Mouse (Mus musculus): ENCODE results near the gene Hmgn2. TPM values are rescaled to one million over a fixed set of nuclear protein-coding genes. Genes with fewer than 3 reads are reported as not detected.

Gene Hmgn2
- polyA plus RNA-seq, 1 experiment from 2014 or later, result 2,436 TPM

DNA sequence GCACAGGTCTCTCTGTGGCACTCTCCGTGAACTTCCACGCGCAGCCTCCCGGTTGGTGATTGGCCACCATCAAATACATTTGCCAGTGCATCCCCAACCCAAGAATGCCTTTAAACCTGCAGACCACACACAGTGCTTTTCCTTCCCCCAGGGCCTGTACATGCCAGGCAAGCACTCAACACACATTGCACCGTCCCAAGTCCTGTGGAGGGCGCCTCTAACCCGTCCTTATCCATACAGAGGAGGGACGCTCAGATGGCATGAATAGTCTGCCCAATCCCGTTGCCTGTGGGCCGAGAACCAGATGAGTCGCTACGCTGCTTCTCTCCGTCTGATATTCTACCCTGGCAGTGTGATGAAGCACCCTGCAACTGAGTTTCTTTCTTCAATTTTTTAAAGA, 14.5 kb upstream of the Hmgn2 start:
- WGBS, result 88% methylated on average over 13 of the region's 13 CpGs
- H3K4me3 ChIP-seq (ENCODE audit: low read length), result no peak overlapping the region
- no peak overlapping the region for H3K27ac ChIP-seq (ENCODE audit: low read length)
- no peak overlapping the region for H3K9ac ChIP-seq (replicated peaks; ENCODE audit: low read length)
- H3K4me1 ChIP-seq (ENCODE audit: insufficient read depth, low read length), result no peaks in the 10 kb centered on the region
- no peaks in the 10 kb centered on the region for H3K27me3 ChIP-seq (ENCODE audit: insufficient read depth, low read length)
- ATAC-seq (ENCODE audit: low FRiP score, low TSS enrichment), result no peak
- no peaks in the 10 kb centered on the region for H3K9me3 ChIP-seq (ENCODE audit: low read length)
- no peak overlapping the region for H3K4me2 ChIP-seq (replicated peaks; ENCODE audit: low read depth, low read length)
- peaks cover 35% of the 10 kb centered on the region for H3K36me3 ChIP-seq (ENCODE audit: insufficient read depth, low read length)

DNA sequence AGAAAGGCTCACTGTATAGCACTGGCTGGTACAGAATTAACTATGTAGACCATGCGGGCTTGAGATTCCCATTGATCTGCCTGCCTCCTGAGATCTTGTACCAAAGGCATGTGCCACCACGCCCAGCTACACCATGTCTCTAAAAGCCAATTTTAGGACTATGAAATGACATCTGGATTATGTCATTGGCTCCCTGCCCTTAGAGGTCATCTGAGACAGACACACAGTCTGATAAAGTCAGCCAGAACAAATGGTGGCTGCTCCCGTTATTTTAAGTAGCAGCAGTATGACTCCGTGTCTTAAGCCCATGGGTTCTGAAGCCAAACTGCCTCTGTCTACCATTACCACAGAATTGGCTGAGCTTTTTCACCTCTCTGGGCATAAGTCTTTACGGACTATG, 12.0 kb upstream of the Hmgn2 start:
- H3K27ac ChIP-seq (ENCODE audit: low read length), result no peak overlapping the region
- peaks cover 28% of the 10 kb centered on the region for H3K36me3 ChIP-seq (ENCODE audit: insufficient read depth, low read length)
- no peak overlapping the region for H3K4me3 ChIP-seq (ENCODE audit: low read length)
- H3K9me3 ChIP-seq (ENCODE audit: low read length), result no peaks in the 10 kb centered on the region
- no peaks in the 10 kb centered on the region for H3K4me1 ChIP-seq (ENCODE audit: insufficient read depth, low read length)
- WGBS, result 76% methylated on average over 5 of the region's 5 CpGs
- H3K4me2 ChIP-seq (replicated peaks; ENCODE audit: low read depth, low read length), result no peak overlapping the region
- ATAC-seq (ENCODE audit: low FRiP score, low TSS enrichment), result no peak
- H3K9ac ChIP-seq (replicated peaks; ENCODE audit: low read length), result no peak overlapping the region
- no peaks in the 10 kb centered on the region for H3K27me3 ChIP-seq (ENCODE audit: insufficient read depth, low read length)

DNA sequence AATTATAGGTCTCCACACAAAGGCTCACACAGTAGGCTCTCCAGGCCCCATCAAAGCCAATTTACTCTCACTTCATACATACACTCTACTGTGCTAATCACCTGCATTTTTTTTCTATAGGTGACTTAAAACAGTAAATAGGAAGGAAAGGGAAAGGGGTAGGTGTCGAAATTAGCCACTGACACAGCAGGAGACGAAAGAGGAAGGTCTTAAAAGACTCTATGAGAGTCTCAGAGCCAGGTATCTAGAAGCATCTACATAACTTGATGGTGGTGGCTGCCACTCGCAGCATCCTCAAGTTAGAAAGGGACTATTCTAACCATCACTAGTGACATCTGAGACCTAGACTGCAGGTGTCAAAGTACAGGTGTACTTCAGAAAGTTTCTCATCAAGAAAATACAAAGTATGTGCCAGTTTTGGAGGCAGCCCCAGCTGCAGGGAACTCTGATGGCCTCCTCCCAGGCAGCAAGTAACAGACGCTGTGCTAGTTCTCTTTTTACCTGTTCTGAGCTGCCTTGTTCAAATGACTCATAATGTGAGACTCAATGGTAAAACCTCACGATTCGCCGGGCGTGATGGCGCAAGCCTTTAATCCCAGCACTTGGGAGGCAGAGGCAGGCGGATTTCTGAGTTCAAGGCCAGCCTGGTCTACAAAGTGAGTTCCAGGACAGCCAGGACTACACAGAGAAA, 9.7 kb upstream of the Hmgn2 start:
- Histone ChIP-seq H3K4me2 (replicated peaks; ENCODE audit: low read depth, low read length) (no peak overlapping the region), H3K9me3 (ENCODE audit: low read length) (no peaks in the 10 kb centered on the region), H3K27ac (ENCODE audit: low read length) (no peak overlapping the region), H3K4me3 (ENCODE audit: low read length) (no peak overlapping the region), H3K36me3 (ENCODE audit: insufficient read depth, low read length) (peaks cover 34% of the 10 kb centered on the region), H3K27me3 (ENCODE audit: insufficient read depth, low read length) (no peaks in the 10 kb centered on the region), H3K9ac (replicated peaks; ENCODE audit: low read length) (no peak overlapping the region), H3K4me1 (ENCODE audit: insufficient read depth, low read length) (no peaks in the 10 kb centered on the region)
- ATAC-seq (ENCODE audit: low FRiP score, low TSS enrichment), result no peak
- WGBS, result 92% methylated on average over 10 of the region's 10 CpGs

DNA sequence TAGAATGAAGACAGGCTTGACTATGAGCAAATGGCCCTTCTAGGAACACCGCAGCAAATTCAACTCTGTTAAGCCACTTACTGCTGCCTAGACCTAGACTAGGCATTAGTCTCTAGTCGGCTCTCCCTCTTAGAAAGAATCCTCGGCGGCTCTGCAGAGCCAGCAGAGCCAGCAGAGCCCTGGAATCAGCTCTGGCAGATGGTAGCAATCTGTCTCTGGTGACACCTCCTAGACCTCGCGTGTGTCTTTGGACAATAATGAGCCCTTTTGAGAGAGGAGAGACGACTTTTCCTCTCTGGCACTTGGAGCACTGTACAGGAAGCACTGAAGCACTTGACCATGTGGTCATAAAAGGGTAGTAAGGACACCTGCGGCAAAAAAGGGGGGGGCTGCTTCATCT, 3.3 kb upstream of the Hmgn2 start:
- H3K9me3 ChIP-seq (ENCODE audit: low read length), result no peaks in the 10 kb centered on the region
- no peak overlapping the region for H3K9ac ChIP-seq (replicated peaks; ENCODE audit: low read length)
- H3K4me1 ChIP-seq (ENCODE audit: insufficient read depth, low read length), result peaks cover 20% of the 10 kb centered on the region
- peaks cover 21% of the 10 kb centered on the region for H3K36me3 ChIP-seq (ENCODE audit: insufficient read depth, low read length)
- no peak overlapping the region for H3K4me2 ChIP-seq (replicated peaks; ENCODE audit: low read depth, low read length)
- no peak overlapping the region for H3K4me3 ChIP-seq (ENCODE audit: low read length)
- 52% methylated on average over 8 of the region's 8 CpGs for WGBS
- H3K27me3 ChIP-seq (ENCODE audit: insufficient read depth, low read length), result no peaks in the 10 kb centered on the region
- no peak overlapping the region for H3K27ac ChIP-seq (ENCODE audit: low read length)
- ATAC-seq (ENCODE audit: low FRiP score, low TSS enrichment), result no peak

DNA sequence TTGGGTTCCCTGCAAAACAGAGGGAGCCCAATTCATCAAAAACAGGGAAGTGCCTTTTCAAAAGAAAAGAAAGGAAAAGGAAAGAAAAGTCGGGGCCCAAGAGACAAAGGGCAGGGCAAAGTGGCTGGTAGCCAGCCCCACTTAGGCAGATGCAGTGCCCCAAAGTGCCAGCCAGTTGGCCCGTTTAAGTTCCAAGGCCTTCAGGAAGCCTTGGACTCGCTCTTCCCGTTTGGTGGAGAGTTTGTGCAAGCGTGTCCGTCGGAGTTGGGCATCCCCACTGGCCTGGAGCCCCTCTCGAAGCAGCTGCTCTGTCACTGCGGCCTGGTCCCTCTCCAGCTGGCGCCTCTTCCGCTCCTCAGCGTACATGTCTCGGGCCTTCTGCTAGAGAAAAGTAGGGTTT, 2.4 kb upstream of the Hmgn2 start:
- 89% methylated on average over 13 of the region's 13 CpGs for WGBS
- H3K4me1 ChIP-seq (ENCODE audit: insufficient read depth, low read length), result peaks cover 28% of the 10 kb centered on the region
- peaks cover 21% of the 10 kb centered on the region for H3K36me3 ChIP-seq (ENCODE audit: insufficient read depth, low read length)
- no peak overlapping the region; the same call in 1 of the 2 replicates for H3K9ac ChIP-seq (replicated peaks; ENCODE audit: low read length)
- H3K27me3 ChIP-seq (ENCODE audit: insufficient read depth, low read length), result no peaks in the 10 kb centered on the region
- H3K27ac ChIP-seq (ENCODE audit: low read length), result no peak overlapping the region
- H3K4me2 ChIP-seq (replicated peaks; ENCODE audit: low read depth, low read length), result no peak overlapping the region
- no peaks in the 10 kb centered on the region for H3K9me3 ChIP-seq (ENCODE audit: low read length)
- H3K4me3 ChIP-seq (ENCODE audit: low read length), result no peak overlapping the region
- no peak for ATAC-seq (ENCODE audit: low FRiP score, low TSS enrichment)

DNA sequence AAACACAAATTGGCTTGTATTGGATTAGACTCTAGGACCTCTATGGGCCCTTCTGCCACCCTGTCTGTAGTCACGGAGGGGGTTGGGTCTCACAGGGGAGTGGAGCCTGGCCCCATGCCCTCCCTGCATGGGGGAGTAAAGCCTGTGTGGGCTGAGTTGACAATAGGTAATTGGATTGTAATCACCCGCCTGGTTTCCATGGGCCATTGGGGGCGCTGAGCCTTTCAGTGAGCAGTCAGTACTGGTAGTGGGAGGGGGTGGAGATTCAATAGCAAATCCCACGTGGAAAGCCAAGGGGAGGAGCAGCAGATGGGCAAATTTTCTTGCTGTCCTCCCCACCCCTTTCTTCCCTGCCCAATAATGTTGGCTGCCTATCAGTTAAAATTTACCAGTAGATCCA, 1.7 kb upstream of the Hmgn2 start:
- Histone ChIP-seq H3K4me3 (ENCODE audit: low read length) (no peak overlapping the region), H3K4me1 (ENCODE audit: insufficient read depth, low read length) (peaks cover 32% of the 10 kb centered on the region), H3K9me3 (ENCODE audit: low read length) (no peaks in the 10 kb centered on the region), H3K4me2 (replicated peaks; ENCODE audit: low read depth, low read length) (no peak overlapping the region), H3K9ac (replicated peaks; ENCODE audit: low read length) (no peak overlapping the region), H3K27me3 (ENCODE audit: insufficient read depth, low read length) (no peaks in the 10 kb centered on the region), H3K36me3 (ENCODE audit: insufficient read depth, low read length) (peaks cover 26% of the 10 kb centered on the region), H3K27ac (ENCODE audit: low read length) (no peak overlapping the region)
- WGBS, result 23% methylated on average over 4 of the region's 4 CpGs
- ATAC-seq (ENCODE audit: low FRiP score, low TSS enrichment), result no peak

DNA sequence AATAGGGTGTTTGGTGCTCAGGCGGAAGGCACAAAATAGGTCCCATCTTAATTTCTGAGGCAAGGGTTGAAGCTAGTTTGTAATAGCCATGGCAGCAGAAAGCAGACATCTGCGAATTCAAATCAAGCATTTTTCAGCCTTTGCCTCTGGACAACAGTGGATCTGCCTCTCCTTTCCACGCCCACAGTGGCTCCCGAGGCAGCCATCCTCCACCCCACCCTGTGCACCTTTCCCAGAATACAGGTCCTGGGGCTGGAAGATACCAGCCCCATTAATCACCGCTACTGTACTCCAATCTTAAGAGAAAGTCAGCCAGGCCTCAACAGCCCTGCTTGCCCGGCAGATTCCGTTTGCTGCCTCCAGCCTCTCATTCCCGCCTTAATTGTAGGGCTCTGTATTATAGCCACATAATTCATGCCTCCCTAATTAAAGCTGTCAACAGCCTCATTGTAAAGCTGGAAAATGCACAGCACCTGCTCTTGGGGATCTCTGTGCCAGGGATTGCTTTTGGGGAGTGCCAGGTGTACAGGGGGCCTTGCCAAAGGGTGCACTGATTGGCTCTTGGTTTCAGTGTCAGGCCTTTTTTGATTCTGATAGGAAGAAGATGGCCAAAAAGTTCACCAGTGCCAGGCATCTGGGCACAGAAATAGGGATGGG, 792 bp upstream of the Hmgn2 start:
- Histone ChIP-seq H3K27me3 (ENCODE audit: insufficient read depth, low read length) (no peaks in the 10 kb centered on the region), H3K27ac (ENCODE audit: low read length) (peak overlapping the region; percentile 99), H3K9ac (replicated peaks; ENCODE audit: low read length) (peak overlapping the region; percentile 98), H3K4me3 (ENCODE audit: low read length) (peak overlapping the region; percentile 75; the same call in 1 of the 2 replicates), H3K4me1 (ENCODE audit: insufficient read depth, low read length) (peaks cover 32% of the 10 kb centered on the region), H3K9me3 (ENCODE audit: low read length) (no peaks in the 10 kb centered on the region), H3K36me3 (ENCODE audit: insufficient read depth, low read length) (peaks cover 27% of the 10 kb centered on the region), H3K4me2 (replicated peaks; ENCODE audit: low read depth, low read length) (peak overlapping the region; percentile 84; the same call in 1 of the 2 replicates)
- ATAC-seq (ENCODE audit: low FRiP score, low TSS enrichment), result no peak
- 48% methylated on average over 8 of the region's 8 CpGs for WGBS

DNA sequence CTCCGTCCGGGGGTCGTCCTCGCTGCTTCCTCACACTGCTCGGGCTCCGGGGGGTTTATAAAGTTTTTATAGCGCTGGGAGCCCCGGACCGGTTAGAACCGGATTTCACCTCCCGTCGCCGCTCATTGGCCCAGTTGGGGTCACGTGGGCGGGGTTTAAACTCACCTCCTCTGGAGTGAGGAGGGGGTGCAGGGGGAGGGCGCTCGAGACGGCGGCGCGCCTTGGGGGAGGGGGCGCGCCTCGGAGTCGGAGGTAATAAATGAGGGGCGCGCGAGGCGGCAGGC, 642 bp downstream of the Hmgn2 start:
- Histone ChIP-seq H3K9ac (replicated peaks; ENCODE audit: low read length) (peak overlapping the region; percentile 98), H3K27me3 (ENCODE audit: insufficient read depth, low read length) (no peaks in the 10 kb centered on the region), H3K27ac (ENCODE audit: low read length) (peak overlapping the region; percentile 99), H3K36me3 (ENCODE audit: insufficient read depth, low read length) (peaks cover 36% of the 10 kb centered on the region), H3K9me3 (ENCODE audit: low read length) (no peaks in the 10 kb centered on the region), H3K4me2 (replicated peaks; ENCODE audit: low read depth, low read length) (peak overlapping the region; percentile 84), H3K4me1 (ENCODE audit: insufficient read depth, low read length) (peaks cover 32% of the 10 kb centered on the region), H3K4me3 (ENCODE audit: low read length) (peak overlapping the region; percentile 75)
- WGBS, result 0% methylated on average over 25 of the region's 29 CpGs
- ATAC-seq (ENCODE audit: low FRiP score, low TSS enrichment), result peak; percentile 90

DNA sequence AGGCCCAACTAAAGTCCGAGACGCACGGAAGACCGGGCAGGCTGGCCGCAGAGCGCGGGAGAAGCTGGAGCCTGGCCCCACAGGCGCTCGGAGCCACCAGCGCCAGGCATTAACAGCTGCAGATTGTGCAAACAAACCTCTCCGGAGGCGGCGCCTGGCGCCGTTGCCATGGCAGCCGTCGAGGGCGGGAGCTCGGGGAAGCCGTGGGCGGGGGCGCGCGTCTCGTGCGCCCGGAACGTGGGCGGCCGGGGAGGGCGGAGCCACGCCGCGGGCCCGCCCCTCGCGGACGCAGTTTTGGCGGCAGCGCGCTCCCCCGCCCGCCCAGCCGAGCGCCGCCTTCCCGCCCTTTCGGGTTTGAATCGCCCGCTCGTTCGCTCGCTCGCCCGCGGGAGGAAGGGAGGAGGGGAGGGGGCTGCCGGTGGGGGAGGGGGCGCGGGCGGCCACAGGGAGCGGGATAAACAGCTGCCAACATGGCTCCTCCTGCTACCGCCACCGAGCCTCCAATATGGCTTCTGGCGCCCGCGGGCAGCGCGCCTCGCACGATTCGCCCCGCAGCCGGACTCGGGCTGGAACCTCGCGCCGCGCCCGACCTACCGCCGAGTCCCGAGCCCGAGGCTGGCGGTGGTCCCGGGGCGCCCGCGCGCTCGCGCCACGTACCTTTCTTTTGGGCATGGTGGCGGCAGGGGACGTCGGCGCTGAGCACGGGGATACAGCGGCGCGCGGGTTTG, 1.1 kb downstream of the Hmgn2 start:
- Histone ChIP-seq H3K9ac (replicated peaks; ENCODE audit: low read length) (peak overlapping the region; percentile 98), H3K27me3 (ENCODE audit: insufficient read depth, low read length) (no peaks in the 10 kb centered on the region), H3K4me2 (replicated peaks; ENCODE audit: low read depth, low read length) (peak overlapping the region; percentile 84), H3K4me1 (ENCODE audit: insufficient read depth, low read length) (peaks cover 32% of the 10 kb centered on the region), H3K27ac (ENCODE audit: low read length) (peak overlapping the region; percentile 99), H3K36me3 (ENCODE audit: insufficient read depth, low read length) (peaks cover 39% of the 10 kb centered on the region), H3K4me3 (ENCODE audit: low read length) (peak overlapping the region; percentile 75), H3K9me3 (ENCODE audit: low read length) (no peaks in the 10 kb centered on the region)
- peak; percentile 79 for ATAC-seq (ENCODE audit: low FRiP score, low TSS enrichment)
- under 1% methylated on average over 72 of the region's 101 CpGs for WGBS
